Mouse (Mus musculus) erythroblast, embryonic 14.5 days (primary cell): Measurements from ENCODE around the gene Cbl. TPM values are rescaled to one million over a fixed set of nuclear protein-coding genes. Genes with fewer than 3 reads are reported as not detected.

Source experiments
- H3K27me3 ChIP-seq: 2 replicates; pipeline ENCODE4 v1.6.1; 2012; ENCODE audit warnings: inconsistent platforms; ENCODE audit not compliant: control insufficient read depth
- H3K36me3 ChIP-seq: 2 replicates; pipeline ENCODE4 v1.6.1; 2012; ENCODE audit warnings: mild to moderate bottlenecking, inconsistent platforms; ENCODE audit not compliant: control insufficient read depth
- H3K4me1 ChIP-seq: 2 replicates; pipeline ENCODE4 v1.6.1; 2012; ENCODE audit warnings: inconsistent platforms; ENCODE audit not compliant: control insufficient read depth
- H3K4me3 ChIP-seq: replicated peaks from 2 replicates; pipeline ENCODE3; 2012; ENCODE audit warnings: moderate library complexity, mild to moderate bottlenecking, inconsistent platforms
- H3K9me3 ChIP-seq: 2 replicates; pipeline ENCODE4 v1.6.1; 2012; ENCODE audit warnings: low read length, inconsistent platforms, mixed read lengths; ENCODE audit not compliant: control insufficient read depth
- GATA1 ChIP-seq: IDR thresholded peaks from 2 replicates; pipeline ENCODE4 v1.6.1; 2012; ENCODE audit warnings: low read length, inconsistent platforms, mixed read lengths
- TAL1 ChIP-seq: IDR thresholded peaks from 3 replicates; pipeline ENCODE4 v1.6.1; 2012; ENCODE audit warnings: low read length, inconsistent platforms, mixed read lengths
- polyA plus RNA-seq: library from polyadenylated mRNA; stranded (reverse); fragments of >175 nt; gene quantifications from 2 replicates; pipeline ENCODE4 v1.2.3, GENCODE M21; 2012

The Cbl gene
- polyA plus RNA-seq, 1 experiment = 0.16 TPM

- Histone ChIP-seq H3K9me3 (no peaks in the 10 kb centered on the region), H3K4me1 (peaks cover 2% of the 10 kb centered on the region), H3K4me3 (no peak overlapping the region), H3K36me3 (peaks cover 14% of the 10 kb centered on the region), H3K27me3 (no peaks in the 10 kb centered on the region)
- no peak for TF ChIP-seq TAL1
- no peak for TF ChIP-seq GATA1
These were observed 138.1 kb downstream of the Cbl start for GRCm38 (mm10) chr9:44095781-44096180.

DNA sequence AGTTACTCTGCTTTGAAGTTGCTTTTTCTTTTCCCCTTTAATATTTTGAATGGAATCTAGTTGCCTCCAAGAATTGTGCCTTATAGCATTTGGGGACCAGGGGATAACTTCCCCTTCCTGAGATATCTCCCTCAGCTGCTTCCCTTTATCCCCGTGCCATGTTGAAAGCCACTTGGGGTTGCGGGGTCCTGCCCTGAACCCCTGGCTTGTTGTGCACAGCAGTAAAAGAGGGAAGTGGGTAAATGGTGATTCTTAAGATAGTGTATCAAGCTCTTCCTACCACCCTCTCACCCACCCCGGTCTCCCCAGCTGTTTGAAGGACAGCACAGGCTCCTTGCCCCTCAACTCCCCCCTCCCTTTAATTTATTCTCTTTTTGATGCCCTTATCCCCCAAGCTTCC is 139.1 kb downstream of the Cbl start:
- Histone ChIP-seq H3K36me3 (peaks cover 11% of the 10 kb centered on the region), H3K27me3 (no peaks in the 10 kb centered on the region), H3K4me1 (peaks cover 2% of the 10 kb centered on the region), H3K9me3 (no peaks in the 10 kb centered on the region), H3K4me3 (no peak overlapping the region)
- TF ChIP-seq TAL1 = no peak
- no peak for TF ChIP-seq GATA1

- H3K36me3 ChIP-seq = peaks cover 11% of the 10 kb centered on the region
- no peak overlapping the region for H3K4me3 ChIP-seq
- TF ChIP-seq GATA1 (no peak), TAL1 (no peak)
These were observed 140.0 kb downstream of the Cbl start for GRCm38 (mm10) chr9:44093612-44094503.

More at GRCm38 (mm10) chr9:44093612-44094503, 140.0 kb downstream of the Cbl start:
- Histone ChIP-seq H3K9me3 (no peaks in the 10 kb centered on the region), H3K27me3 (peaks cover 7% of the 10 kb centered on the region), H3K4me1 (peaks cover 2% of the 10 kb centered on the region)

Other genes starting within 250 kb of the Cbl start
- not detected in 2 replicates for gene Thy1, start 190.7 kb downstream of the Cbl start, polyA plus RNA-seq
- gene Usp2, start 167.0 kb downstream of the Cbl start, polyA plus RNA-seq = 0.05 TPM in 1 of 2 replicates, not detected in the other
- gene Mfrp, start 132.3 kb downstream of the Cbl start, polyA plus RNA-seq = not detected in 2 replicates
- gene C1qtnf5, start 126.8 kb downstream of the Cbl start, polyA plus RNA-seq = 0.08 TPM in 1 of 2 replicates, not detected in the other
- gene Gm49380, start 120.5 kb downstream of the Cbl start, polyA plus RNA-seq = not detected in 2 replicates
- 8.5 and 11.1 TPM in 2 replicates for gene Rnf26, start 120.5 kb downstream of the Cbl start, polyA plus RNA-seq
- gene Mcam, start 99.6 kb downstream of the Cbl start, polyA plus RNA-seq = not detected in 2 replicates
- gene Ccdc153, start 6.6 kb upstream of the Cbl start, polyA plus RNA-seq = not detected in 2 replicates
- not detected in 2 replicates for gene Pdzd3, start 17.4 kb upstream of the Cbl start, polyA plus RNA-seq
- 0.07 TPM in 1 of 2 replicates, not detected in the other for gene Nlrx1, start 34.5 kb upstream of the Cbl start, polyA plus RNA-seq
- 19.1 and 19.9 TPM in 2 replicates for gene Abcg4, start 54.6 kb upstream of the Cbl start, polyA plus RNA-seq
- gene Hinfp, start 71.6 kb upstream of the Cbl start, polyA plus RNA-seq = 0.57 and 0.75 TPM in 2 replicates
- 24.5 and 25.4 TPM in 2 replicates for gene C2cd2l, start 86.2 kb upstream of the Cbl start, polyA plus RNA-seq
- 0.15 and 0.20 TPM in 2 replicates for gene Dpagt1, start 92.0 kb upstream of the Cbl start, polyA plus RNA-seq
- gene H2afx, start 100.6 kb upstream of the Cbl start, polyA plus RNA-seq = 364 and 434 TPM in 2 replicates
- 331 and 361 TPM in 2 replicates for gene Hmbs, start 110.2 kb upstream of the Cbl start, polyA plus RNA-seq
- gene Vps11, start 127.6 kb upstream of the Cbl start, polyA plus RNA-seq = 1.4 and 1.5 TPM in 2 replicates
- 0.69 and 0.80 TPM in 2 replicates for gene Hyou1, start 145.4 kb upstream of the Cbl start, polyA plus RNA-seq
- 0.23 and 0.31 TPM in 2 replicates for gene Slc37a4, start 162.8 kb upstream of the Cbl start, polyA plus RNA-seq
- gene Rps25, start 173.1 kb upstream of the Cbl start, polyA plus RNA-seq = 16.3 and 35.8 TPM in 2 replicates
- 0.37 and 0.65 TPM in 2 replicates for gene Trappc4, start 173.6 kb upstream of the Cbl start, polyA plus RNA-seq
- 1.1 and 1.5 TPM in 2 replicates for gene Ccdc84, start 184.5 kb upstream of the Cbl start, polyA plus RNA-seq
- not detected in 2 replicates for gene Foxr1, start 207.1 kb upstream of the Cbl start, polyA plus RNA-seq
- gene Upk2, start 220.9 kb upstream of the Cbl start, polyA plus RNA-seq = not detected in 2 replicates
- gene Bcl9l, start 248.8 kb upstream of the Cbl start, polyA plus RNA-seq = 0.06 and 0.09 TPM in 2 replicates